Mouse (Mus musculus): ENCODE results near the gene Fam135a.
"Not testable (repeated sequence)": the region's sequence is repeated elsewhere in the genome, so short reads cannot be mapped to it uniquely, and the experiment has no call there.

Fam135a gene

DNA sequence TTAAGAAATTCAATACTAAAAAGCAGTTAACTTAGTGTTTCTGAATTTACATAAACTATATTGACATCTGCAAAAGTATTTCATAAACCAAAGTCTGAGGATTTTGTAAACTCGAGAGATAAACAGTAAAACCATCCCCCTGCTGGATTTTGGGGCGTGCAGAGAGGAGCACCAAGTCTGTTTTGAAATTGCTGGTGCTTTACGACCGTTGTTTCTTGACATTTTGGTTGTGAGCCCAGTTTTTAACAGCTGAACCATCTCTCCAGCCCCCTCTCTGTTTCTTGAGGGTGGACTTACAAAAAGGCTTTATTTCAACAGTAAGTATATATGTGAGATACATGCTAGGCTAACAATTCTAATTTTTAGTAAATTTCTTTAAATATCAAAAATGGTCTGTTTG is 33.4 kb downstream of the Fam135a start:
- no peak for DNase-seq (ENCODE audit: low read depth)

DNA sequence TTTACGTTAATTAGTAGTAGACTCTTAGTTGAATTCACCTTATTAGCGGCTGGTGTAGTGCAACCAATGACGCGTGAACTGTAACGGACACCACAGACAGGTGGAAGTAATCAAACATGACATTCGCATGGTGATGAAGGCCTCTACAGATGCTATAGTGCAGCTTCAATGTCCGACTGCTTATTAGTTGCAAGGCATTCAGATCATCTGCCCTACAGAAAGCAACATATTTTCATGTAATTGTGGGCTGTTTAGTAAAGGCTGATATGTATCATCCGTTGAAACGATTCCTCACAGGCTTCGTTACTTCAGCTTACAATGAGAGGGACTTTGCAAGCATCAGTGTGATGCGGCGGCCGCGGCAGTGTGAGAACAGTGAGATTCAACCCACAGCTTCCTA is 44.4 kb downstream of the Fam135a start:
- no peak for DNase-seq (ENCODE audit: low read depth)

DNA sequence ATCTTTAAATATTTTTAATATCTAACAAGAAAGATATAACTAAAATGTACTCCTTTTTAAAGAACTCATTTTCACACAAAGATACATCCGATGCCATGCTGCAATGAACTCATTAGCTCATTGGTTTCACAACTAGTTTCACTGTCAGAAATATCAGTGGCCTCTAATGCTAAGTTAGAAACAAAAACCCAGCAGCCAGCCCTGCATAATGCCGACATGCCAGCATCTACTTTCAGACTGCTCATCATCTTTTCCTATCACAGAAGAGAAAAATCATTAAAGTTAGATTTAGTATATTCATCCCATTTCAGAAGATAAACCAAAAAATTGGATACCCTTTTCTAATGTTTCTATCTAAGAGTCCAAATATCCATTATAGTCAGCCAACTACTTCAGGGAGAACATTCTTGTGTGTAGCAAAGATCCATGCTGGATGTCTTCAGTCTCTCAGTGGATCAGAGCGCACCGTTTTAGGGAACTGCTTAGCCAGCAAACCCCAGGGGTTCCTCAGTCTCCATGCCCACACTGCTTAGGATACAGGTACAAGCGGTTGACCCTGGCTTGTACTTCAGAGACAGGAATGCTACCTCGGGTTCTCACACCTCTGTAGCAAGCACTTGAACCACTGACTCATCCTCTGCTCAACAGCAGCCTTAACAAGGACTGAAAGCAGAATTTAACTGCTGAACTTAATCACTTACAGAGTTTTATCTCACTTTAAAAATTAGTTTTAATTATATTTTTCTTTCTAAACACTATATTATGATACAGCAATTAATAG is 53.2 kb downstream of the Fam135a start:
- DNase-seq (ENCODE audit: low read depth) = no peak

DNA sequence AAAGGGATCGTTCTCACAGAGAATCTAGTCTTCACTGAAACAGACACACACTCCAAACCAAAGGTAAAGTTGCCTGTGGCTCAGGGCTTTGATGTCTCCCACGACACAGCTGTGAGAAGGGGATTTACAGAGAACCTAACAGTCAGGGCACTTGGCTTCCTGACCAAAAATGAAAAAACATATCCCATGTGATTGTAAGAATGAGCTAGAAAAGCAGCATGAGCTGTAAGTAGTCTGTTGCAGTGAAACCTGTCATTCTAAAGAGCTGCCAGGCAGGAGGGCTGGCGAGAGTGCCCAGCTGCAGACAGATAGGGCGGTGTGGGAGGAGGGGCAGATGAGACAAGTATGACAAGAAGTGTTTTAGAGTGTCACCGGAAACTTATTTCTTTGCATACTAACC is 54.5 kb downstream of the Fam135a start:
- peak; percentile 4 for DNase-seq (ENCODE audit: low read depth)

DNA sequence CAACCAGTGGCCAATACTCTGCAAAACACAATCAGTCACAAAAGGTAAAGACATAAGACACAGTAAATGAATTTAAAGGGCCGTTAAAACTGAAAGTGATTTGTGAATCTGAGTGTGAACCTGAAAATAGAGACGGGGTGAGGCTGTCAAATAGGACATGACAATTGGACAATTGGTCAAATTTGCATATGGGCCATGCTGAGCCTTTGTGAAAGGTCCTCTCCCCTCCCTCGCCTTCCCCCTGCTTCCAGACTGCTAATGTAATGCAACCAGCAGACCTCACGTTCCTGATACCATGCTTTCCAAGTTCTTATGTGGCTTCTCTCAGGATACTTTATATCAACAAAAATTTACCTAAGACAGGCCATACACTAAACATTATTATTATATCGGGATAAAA is 57.1 kb downstream of the Fam135a start:
- no peak for DNase-seq (ENCODE audit: low read depth)

DNA sequence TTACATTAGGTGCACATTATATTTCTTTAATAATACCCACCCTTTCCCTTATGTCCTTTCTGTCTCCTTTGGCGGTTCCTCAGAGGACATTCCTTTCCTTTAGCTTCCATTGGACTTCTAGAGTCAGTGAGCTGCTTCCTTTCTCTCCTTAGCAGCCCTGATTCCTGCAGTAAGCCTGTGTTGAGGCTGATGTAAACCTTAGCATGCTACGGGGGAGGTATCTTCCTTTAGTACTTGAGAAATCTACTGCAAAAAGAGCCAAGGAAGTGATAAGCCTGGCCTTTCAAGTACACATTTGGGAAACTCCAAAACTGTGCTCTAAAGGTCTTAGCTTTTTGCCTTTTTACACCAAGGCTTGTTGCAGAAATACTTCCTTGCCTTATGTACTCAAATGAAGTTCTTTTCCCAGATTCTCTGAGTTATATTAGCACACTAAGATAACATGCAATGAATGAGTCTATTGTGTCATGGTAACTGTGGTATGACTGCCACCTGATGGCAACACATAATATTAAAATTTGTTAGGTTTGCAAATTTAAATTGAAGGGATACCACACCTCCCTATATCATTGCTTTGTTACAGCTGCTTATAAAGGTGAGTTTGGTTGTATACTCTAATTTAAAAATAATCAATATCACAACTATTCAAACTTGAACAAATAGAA is 66.2 kb downstream of the Fam135a start:
- peak; percentile 51 for DNase-seq (ENCODE audit: low read depth)

DNA sequence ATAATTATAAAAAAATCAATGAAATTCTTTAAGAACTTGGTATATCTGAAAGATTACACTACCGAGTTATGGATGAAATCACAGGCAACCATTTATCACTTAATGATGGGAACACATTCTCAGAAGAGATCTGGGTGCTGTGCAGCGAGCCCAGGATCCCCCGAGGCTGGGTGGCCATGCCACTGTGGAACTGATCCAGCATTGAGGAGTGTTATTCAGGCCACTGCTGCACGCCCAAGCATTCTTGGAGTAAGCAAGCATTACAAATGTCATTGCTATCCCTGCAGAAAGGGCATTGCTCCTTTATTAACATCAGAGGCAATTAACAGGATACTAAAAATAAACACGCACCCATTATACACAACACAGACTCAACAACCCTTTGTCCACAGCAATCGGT is 89.3 kb downstream of the Fam135a start:
- DNase-seq (ENCODE audit: low read depth) = no peak

DNA sequence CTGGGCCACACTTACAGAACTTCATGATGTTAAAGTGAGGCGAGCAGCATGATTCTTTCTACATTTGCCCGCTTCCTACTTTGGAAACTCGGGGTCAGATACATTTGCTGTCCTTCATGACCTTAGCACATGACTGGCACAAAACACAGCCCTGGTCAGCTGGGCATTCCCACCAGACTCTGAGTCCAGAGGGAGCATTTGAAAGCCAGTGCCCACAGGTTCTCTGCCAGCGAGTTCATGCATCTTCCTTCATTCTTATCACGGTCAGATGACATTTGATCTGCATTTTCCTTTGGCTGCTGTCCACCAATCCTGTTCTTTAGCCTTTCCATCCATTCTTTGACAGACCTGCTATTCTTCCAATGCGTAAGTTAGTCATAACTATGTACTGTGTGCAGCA is 90.1 kb downstream of the Fam135a start:
- DNase-seq (ENCODE audit: low read depth) = no peak

DNA sequence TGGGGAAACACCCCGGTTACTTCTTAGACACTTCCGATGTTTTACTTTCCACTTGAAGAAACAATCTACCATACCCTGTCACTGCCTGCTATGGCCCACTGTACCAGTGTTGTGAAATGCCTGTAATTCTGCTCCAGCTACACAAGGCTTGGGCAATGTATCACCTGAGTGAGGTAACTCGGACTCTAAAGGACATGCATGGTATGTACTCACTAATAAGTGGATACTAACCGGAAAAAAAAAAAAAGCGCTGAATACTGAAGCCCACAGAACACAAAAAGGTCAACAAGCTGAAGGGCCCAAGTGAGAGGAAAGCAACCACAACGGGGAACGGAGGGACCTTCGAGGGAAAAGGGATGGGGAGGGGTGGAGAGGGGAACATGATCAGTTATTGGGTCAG is 92.5 kb downstream of the Fam135a start:
- DNase-seq (ENCODE audit: low read depth) = no peak

DNA sequence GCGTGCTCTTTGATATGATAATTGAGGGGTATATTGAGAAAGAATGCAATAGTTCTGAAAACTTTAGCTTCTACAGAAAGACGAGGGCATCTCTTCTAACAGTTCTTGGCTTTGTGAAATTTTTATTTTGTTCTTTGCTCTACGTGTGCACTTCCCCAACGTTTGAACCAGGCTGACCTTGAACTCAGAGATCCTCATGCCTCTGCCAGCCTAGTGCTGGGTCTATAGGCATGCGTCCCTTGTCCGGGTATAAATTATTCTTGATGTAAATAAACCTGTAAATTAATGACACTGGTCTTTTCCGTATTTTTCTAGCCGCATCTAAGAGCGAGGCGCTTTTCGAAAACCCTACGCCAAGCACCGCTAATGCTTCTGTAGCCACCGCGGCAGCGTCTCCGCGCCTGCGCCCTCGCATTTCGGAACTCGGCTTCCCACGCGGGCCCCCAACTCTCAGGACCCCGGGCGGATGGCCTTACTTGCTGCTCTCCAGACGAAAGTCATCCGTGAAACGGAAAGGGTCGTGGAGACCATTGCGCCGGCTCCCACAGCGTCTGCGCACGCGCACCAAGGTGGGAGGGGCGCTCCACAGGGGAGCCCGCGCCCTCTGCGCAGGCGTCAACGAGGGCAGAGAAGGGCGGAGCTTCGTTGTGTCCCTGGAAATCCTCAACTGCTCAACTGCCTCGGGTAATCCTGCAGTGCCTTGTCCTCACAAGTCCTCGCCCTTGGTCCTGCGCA is 94.9 kb downstream of the Fam135a start, which contains the start of gene Sdhaf4:
Sdhaf4 (minus strand) TSS at position 587 of the 735 bp plus-strand sequence.
- peak; percentile 94 for DNase-seq (ENCODE audit: low read depth)

DNA sequence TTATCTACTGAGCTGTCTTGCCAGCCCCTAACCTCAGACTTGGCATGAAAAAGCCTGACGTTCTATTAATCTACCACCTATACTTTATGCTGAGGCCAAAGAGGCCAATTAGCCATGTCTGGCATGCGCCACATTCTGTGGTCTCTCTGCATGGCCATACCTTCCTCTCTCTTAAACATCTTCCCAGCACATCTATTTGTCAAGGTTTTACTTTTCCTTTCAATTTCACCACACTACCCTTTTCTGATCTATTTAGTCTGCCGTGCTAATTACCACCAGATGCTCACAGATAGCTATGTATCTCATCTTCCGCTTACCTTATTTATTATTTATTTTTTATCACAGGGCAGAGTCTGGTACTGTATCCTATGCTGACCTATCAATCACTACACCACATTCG is 100.8 kb downstream of the Fam135a start:
- DNase-seq (ENCODE audit: low read depth) = no peak

DNA sequence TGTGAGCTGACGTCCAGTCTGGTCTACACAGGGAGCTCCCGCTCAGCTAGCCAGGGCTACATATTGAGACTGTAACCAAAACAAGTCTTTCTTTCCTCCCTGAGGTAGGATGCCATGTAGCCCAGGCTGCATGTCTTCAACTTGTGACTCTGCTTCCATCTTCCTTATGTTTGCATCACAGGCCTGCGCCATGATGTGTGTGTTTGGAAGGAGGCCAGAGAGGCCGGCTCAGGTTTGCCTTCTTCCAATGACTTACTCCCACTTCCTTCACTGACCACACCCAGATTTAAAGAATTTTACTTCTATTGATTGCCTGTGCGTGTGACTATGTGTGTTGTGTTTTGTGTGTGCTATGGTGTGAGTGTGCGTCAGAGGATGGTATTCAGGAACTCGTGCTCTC is 101.3 kb downstream of the Fam135a start:
- no peak for DNase-seq (ENCODE audit: low read depth)

DNA sequence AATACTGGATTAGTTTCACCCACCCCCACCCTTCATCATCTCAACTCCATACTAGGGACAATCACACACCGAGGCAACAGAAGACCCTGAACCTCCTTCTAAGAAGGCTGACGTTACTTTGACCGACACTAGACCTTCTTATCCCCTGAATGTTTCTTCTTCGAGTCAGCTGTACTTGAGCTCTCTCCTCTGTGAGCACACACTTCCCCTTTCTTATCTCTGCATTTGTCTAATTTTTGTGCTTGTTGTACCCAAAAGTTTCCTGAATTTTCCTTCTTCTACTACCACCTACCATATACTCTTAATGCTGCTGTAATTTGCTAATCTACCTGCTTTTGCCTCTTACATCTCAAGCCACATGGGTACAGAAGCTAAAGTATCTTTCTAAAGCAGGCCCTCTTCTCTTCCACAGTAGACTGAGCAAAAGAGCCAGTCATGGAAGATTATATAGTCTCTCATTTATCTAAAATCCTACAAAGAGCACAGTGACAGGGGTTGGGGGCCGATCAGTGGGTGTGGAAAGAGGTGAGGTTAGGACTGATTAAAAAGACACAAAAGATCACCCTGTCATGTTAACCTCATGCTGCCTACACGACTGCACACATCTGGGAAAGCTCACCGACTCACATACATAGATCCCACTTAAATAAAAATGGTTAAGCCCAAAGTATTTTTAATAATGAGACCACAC is 101.9 kb downstream of the Fam135a start:
- no peak for DNase-seq (ENCODE audit: low read depth)

DNA sequence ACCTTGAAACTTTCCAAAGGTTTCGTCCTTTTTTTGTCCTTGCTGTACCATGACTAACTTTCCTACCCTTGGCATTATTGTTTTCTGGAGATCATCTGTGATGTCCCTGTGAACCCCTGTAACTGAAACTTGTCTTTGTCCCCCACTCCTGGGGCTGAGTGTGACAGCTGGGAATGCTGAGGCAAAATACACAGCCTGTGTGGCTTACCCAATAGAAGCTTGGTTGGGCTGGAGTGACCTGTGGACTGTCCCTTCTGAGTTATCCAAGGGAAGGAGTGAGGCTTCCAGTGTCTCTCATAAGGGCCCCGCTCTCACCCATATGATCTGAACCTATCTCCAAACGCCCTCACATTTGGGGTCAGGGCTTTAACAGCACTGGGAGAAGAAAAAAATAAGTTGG is 102.6 kb downstream of the Fam135a start:
- no peak for DNase-seq (ENCODE audit: low read depth)

DNA sequence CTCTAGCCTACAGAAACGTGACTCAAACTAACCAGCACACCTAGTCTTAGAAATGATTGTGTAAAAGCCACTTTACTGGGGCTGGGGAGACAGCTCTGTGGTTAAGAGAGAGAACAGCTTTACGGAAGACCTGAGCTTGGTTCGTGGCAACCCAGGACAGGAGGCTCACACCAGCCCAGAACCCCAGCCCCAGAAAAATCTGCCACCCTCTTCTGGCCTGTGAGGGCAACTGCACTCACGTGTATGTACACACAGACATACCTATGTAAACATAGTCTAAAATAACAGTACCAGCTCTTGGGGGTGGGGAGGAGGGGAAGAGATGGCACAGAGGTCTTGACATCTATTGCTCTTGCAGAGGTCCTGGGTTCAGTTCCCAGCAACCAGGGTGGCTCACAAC is 104.7 kb downstream of the Fam135a start:
- DNase-seq (ENCODE audit: low read depth) = no peak

DNA sequence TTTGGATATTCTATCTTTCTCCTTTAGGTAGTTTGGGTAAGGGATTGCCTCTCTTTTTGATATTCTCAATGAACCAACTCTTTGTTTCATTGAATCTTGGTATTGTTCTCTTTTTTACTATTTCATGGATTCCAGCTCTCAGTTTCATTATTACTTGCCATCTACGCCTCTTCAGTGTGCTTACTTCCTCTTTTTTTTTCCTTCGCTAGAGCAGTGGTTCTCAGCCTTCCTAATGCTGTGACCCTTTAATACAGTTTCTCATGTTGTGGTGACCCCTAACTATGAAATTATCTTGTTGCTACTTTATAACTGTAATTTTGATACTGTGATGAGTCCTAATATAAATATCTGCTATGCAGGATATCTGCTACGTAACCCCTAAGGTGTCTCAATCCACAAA is 117.0 kb downstream of the Fam135a start:
- no peak for DNase-seq (ENCODE audit: low read depth)

DNA sequence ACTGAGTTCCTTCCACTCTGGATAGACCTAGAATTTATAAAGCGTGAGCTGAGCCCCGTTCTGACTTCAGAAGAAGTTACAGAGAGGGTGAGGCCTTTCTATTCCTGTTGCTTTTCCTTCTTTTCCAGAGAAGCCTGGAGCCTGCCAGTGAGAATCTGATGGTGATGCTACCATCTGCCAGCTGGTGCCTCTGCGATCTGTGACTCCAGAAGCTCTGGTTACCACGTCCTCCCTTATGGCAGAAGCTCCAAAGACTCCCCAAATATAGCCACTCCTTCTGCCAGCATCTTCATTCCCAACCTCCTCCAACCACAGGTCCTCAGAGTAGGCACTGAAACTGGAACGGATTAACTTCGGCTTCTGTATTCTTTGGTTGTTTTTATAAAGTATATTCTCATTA is 121.9 kb downstream of the Fam135a start:
- DNase-seq (ENCODE audit: low read depth) = no peak

DNA sequence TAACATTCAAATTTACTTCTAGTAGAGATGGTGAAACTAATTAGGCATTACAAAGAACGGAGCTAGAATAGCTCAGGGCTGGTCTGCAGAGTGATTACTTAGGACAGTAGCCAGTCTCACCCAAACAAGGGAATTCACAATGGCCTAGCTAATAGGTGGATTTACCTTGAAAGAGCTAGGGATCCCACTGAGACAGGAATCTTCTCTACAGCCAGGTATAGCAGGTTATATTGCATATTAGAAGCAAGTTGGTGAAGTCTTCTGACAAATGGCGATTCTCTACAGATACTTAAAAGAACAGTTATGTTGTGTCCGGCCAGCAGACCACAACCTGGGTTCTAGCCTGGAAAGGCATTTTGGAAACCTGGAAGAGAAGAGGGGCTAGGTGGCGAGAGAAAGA is 129.0 kb downstream of the Fam135a start:
- DNase-seq (ENCODE audit: low read depth) = not testable (repeated sequence)

DNA sequence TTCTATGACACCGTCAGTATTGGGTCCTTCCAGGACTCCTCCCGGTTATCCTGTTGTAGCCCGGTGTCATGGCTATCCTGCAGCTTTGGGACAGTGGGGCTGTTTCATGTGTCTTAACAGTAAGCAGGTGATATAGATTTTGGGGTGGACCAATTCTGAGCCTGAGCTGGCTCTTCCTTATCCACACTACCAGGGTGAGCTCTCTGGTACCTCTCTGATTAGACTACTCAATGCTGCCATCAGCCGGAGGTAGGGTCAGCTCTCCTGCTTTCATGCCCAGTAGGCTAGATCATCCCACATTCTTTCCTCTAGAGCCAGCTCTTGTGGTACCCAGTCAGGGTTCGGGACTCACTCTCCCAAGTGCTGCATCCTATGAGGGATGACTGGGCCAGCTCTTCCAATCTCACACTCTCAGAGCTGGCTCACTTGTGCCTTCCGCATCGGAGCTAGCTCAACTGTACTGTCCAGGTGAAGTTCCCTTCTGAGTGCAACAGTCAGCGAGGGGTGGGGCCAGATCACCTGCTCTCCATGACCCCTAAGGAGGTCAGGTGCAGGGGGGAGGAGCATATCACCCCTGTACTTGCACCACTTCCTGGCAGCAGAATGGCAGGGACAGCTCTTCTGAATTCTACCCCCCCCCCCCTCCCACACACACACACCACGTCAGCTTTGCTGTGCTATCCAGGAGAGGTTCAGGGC is 132.0 kb downstream of the Fam135a start:
- no peak for DNase-seq (ENCODE audit: low read depth)

DNA sequence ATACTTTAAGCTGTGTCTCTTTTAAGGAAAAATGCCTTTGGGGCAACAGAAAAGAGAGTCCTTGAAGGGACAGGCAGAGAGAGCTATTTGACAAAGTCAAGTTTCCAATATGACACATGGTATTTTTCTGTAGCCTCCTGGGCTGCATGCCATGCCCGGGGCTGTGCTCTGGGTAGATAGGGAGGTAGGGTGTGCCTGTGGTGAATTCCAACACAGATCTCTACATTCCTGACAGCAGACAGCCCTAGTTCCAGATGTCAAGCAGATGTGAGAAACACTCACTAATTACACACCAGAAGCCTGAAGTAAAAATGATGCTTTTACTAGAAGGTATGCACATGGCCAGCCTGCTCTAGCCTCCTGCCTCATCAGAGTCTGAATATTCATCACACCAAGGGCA is 133.9 kb downstream of the Fam135a start:
- DNase-seq (ENCODE audit: low read depth) = no peak
